In genomic region chr1:39374231-39374809, GRCm38 (mm10) we compare ENCODE assay signal across 29 mouse cellular contexts. TPM values are rescaled to one million over a fixed set of nuclear protein-coding genes. Genes with fewer than 3 reads are reported as not detected.
A peak's percentile ranks its signal among the peaks of the same experiment; 100 is the strongest.
DNase-seq lines count a peak whose midpoint lies in the region; ATAC-seq and TF ChIP-seq lines count a peak whose summit lies in the region.
"Had no signal": no experiment of that assay in that cellular context is flagged by ENCODE, and none has a peak within 500 bp of the region (broad histone marks: within the 10 kb centered on the region; RNA-seq: fewer than 3 reads in every experiment).

No protein-coding gene starts in this region.

- no peak for TF ChIP-seq EP300 in stomach, postnatal 0 days (optimal IDR thresholded peaks at IDR 0.05)

- ATAC-seq in heart, embryonic 11.5 days (replicated peaks; ENCODE audit: insufficient number of reproducible peaks, low FRiP score, low TSS enrichment): peak; percentile 64; the same call in 1 of the 2 replicates
- no peak for ATAC-seq in liver, embryonic 16.5 days (ENCODE audit: low read depth)
- ATAC-seq in liver, embryonic 11.5 days (replicated peaks; ENCODE audit: low FRiP score): no peak
- ATAC-seq in stomach, postnatal 0 days (ENCODE audit: low FRiP score, low TSS enrichment): peak; percentile 41; the same call in 1 of the 2 replicates
- ATAC-seq: inflammation-experienced regulatory T-cells, adult 6 months; midbrain, embryonic 16.5 days had no signal

- intact Hi-C loops in heart, postnatal 36 days (cut with DNase I): no loop called here
- intact Hi-C loops in left cerebral cortex, postnatal 36 days (cut with DNase I): no loop called here

- no peak overlapping the region for H3K4me3 ChIP-seq in heart, embryonic 11.5 days (ENCODE audit: low read depth, low read length)
- H3K4me3 ChIP-seq in liver, embryonic 16.5 days (ENCODE audit: low read depth, low read length): no peak overlapping the region
- H3K4me3 ChIP-seq in liver, embryonic 11.5 days (ENCODE audit: low read depth, low read length): no peak overlapping the region
- H3K4me3 ChIP-seq in stomach, postnatal 0 days (ENCODE audit: low read depth, low read length): no peak overlapping the region
- H3K4me3 ChIP-seq: embryonic facial prominence, embryonic 12.5 days; forebrain, embryonic 10.5 days; gastrocnemius, adult 2 months; heart, embryonic 12.5 days; hindbrain, embryonic 15.5 days; lung, embryonic 15.5 days; midbrain, embryonic 10.5 days had no signal

- no peak overlapping the region for H3K9ac ChIP-seq in heart, embryonic 11.5 days (ENCODE audit: low read depth, low read length)
- no peak overlapping the region for H3K9ac ChIP-seq in liver, embryonic 16.5 days (ENCODE audit: low read depth, low read length)
- H3K9ac ChIP-seq in liver, embryonic 11.5 days (ENCODE audit: low read depth, low read length): no peak overlapping the region
- H3K9ac ChIP-seq in stomach, postnatal 0 days (ENCODE audit: low read length): no peak overlapping the region
- H3K9ac ChIP-seq: embryonic facial prominence, embryonic 12.5 days; heart, embryonic 12.5 days; hindbrain, embryonic 15.5 days; liver, embryonic 14.5 days; lung, embryonic 15.5 days had no signal

- no peak overlapping the region for H3K4me2 ChIP-seq in heart, embryonic 11.5 days
- no peak overlapping the region for H3K4me2 ChIP-seq in liver, embryonic 16.5 days (ENCODE audit: low read depth, low read length)
- H3K4me2 ChIP-seq in liver, embryonic 11.5 days: no peak overlapping the region
- H3K4me2 ChIP-seq in stomach, postnatal 0 days (replicated peaks; ENCODE audit: low read depth): no peak overlapping the region
- H3K4me2 ChIP-seq: embryonic facial prominence, embryonic 12.5 days; heart, embryonic 12.5 days; hindbrain, embryonic 15.5 days; lung, embryonic 15.5 days had no signal

- H3K27ac ChIP-seq in heart, embryonic 11.5 days (ENCODE audit: low read depth, low read length): no peak overlapping the region
- 0 out of 2 replicates have a peak overlapping the region, but pooled peaks have one; percentile 26 for H3K27ac ChIP-seq in liver, embryonic 16.5 days (ENCODE audit: low read length)
- H3K27ac ChIP-seq in liver, embryonic 11.5 days (ENCODE audit: low read depth, low read length): no peak overlapping the region
- no peak overlapping the region for H3K27ac ChIP-seq in stomach, postnatal 0 days (replicated peaks)
- H3K27ac ChIP-seq: embryonic facial prominence, embryonic 12.5 days; forebrain, embryonic 10.5 days; gastrocnemius, adult 2 months; hindbrain, embryonic 15.5 days; kidney, postnatal 0 days; liver, embryonic 14.5 days; lung, embryonic 15.5 days; midbrain, embryonic 10.5 days had no signal

- no peaks in the 10 kb centered on the region for H3K27me3 ChIP-seq in heart, embryonic 11.5 days (ENCODE audit: control insufficient read depth, insufficient read depth, low read length)
- H3K27me3 ChIP-seq in liver, embryonic 16.5 days (ENCODE audit: control insufficient read depth, insufficient read depth, low read depth, low read length): no peaks in the 10 kb centered on the region
- no peaks in the 10 kb centered on the region for H3K27me3 ChIP-seq in liver, embryonic 11.5 days (replicated peaks; ENCODE audit: control insufficient read depth, insufficient read depth, low read length)
- H3K27me3 ChIP-seq in stomach, postnatal 0 days (ENCODE audit: control insufficient read depth, insufficient read depth, low read length): no peaks in the 10 kb centered on the region
- H3K27me3 ChIP-seq: embryonic facial prominence, embryonic 12.5 days; heart, embryonic 12.5 days; hindbrain, embryonic 15.5 days; lung, embryonic 15.5 days had no signal

- peaks cover 3% of the 10 kb centered on the region for H3K4me1 ChIP-seq in heart, embryonic 11.5 days (ENCODE audit: control insufficient read depth, insufficient read depth, low read length)
- H3K4me1 ChIP-seq in liver, embryonic 16.5 days (ENCODE audit: control insufficient read depth, low read depth, low read length): peaks cover 13% of the 10 kb centered on the region
- H3K4me1 ChIP-seq in liver, embryonic 11.5 days (replicated peaks; ENCODE audit: control insufficient read depth, insufficient read depth, low read length): peaks cover 14% of the 10 kb centered on the region
- peaks cover 3% of the 10 kb centered on the region; the same call in 1 of the 2 replicates for H3K4me1 ChIP-seq in stomach, postnatal 0 days (replicated peaks; ENCODE audit: control insufficient read depth, insufficient read depth)

- 84% methylated on average over 5 of the region's 5 CpGs for WGBS in heart, embryonic 11.5 days (ENCODE audit: insufficient replicate concordance)
- 70% methylated on average over 5 of the region's 5 CpGs for WGBS in liver, embryonic 16.5 days (ENCODE audit: insufficient replicate concordance)
- WGBS in liver, embryonic 11.5 days: 81% methylated on average over 5 of the region's 5 CpGs
- WGBS in stomach, postnatal 0 days: 76% methylated on average over 5 of the region's 5 CpGs

- no peaks in the 10 kb centered on the region for H3K9me3 ChIP-seq in heart, embryonic 11.5 days (replicated peaks; ENCODE audit: control insufficient read depth, low read length)
- no peaks in the 10 kb centered on the region for H3K9me3 ChIP-seq in liver, embryonic 16.5 days (replicated peaks; ENCODE audit: control insufficient read depth, low read length)
- no peaks in the 10 kb centered on the region for H3K9me3 ChIP-seq in liver, embryonic 11.5 days (ENCODE audit: control insufficient read depth, low read length)
- no peaks in the 10 kb centered on the region for H3K9me3 ChIP-seq in stomach, postnatal 0 days (ENCODE audit: control insufficient read depth, low read length)
- H3K9me3 ChIP-seq: embryonic facial prominence, embryonic 12.5 days; forebrain, embryonic 10.5 days; heart, embryonic 12.5 days; hindbrain, embryonic 15.5 days; lung, embryonic 15.5 days; midbrain, embryonic 10.5 days had no signal

- H3K36me3 ChIP-seq in heart, embryonic 11.5 days (ENCODE audit: control insufficient read depth, insufficient read depth, low read length): peaks cover 19% of the 10 kb centered on the region
- H3K36me3 ChIP-seq in liver, embryonic 16.5 days (ENCODE audit: control insufficient read depth, insufficient read depth): peaks cover 42% of the 10 kb centered on the region
- H3K36me3 ChIP-seq in liver, embryonic 11.5 days (ENCODE audit: control insufficient read depth, insufficient read depth, low read length): peaks cover 30% of the 10 kb centered on the region
- H3K36me3 ChIP-seq in stomach, postnatal 0 days (ENCODE audit: control insufficient read depth, insufficient read depth, low read length): peaks cover 11% of the 10 kb centered on the region

- no peak for TF ChIP-seq CTCF in stomach, postnatal 0 days (IDR thresholded peaks at IDR 0.05; ENCODE audit: low read depth)

- DNase-seq in heart, postnatal 36 days: no peak
- DNase-seq in liver, embryonic 11.5 days (ENCODE audit: low spot score): no peak
- peak; percentile 29 for DNase-seq in ZHBTc4 (ENCODE audit: low read depth, low spot score)
- peak; percentile 8 for DNase-seq in stomach, postnatal 0 days (ENCODE audit: low spot score)
- no peak for DNase-seq in left cerebral cortex, postnatal 36 days (ENCODE audit: low spot score in 2 of 2)
- DNase-seq: adrenal gland, postnatal 10 days; B cell, adult 2 months; cerebellum, adult 8-10 months; cerebellum, postnatal 25 days; gastrocnemius, adult 2 months; gastrocnemius, postnatal 36 days; heart, adult 18-20 months; kidney, adult 2 months; kidney, postnatal 4 days; retina, postnatal 1 day; right cerebral cortex, postnatal 14 days; thymus, postnatal 14 days had no signal

RNA-seq across cellular contexts. Expression of gene Rpl31, which starts 6.7 kb away (rescaled TPM):
- 408 and 438 TPM in 2 replicates for polyA plus RNA-seq in heart, embryonic 11.5 days (2014; fragmentation: Nextera tagmentation; extraction: Ambion mirVana)
- total RNA-seq in heart, postnatal 36 days (2021): 100 to 1,000 TPM; 517 to 581 TPM
- 252 and 283 TPM in 2 replicates for polyA plus RNA-seq in liver, embryonic 16.5 days (2015; fragmentation: Nextera tagmentation; extraction: Ambion mirVana)
- polyA plus RNA-seq in liver, embryonic 11.5 days (2014; fragmentation: Nextera tagmentation; extraction: Ambion mirVana): 694 and 768 TPM in 2 replicates
- 479 and 554 TPM in 2 replicates for polyA plus RNA-seq in stomach, postnatal 0 days (2015; fragmentation: Nextera tagmentation; extraction: Ambion mirVana)
- total RNA-seq in left cerebral cortex, postnatal 36 days (2021): 100 to 1,000 TPM; 480 to 482 TPM

Comparison
In these comparisons a context has a peak if more than half of its experiments do, and no peak if none do; other contexts are left out.
1. ATAC-seq: peak in heart, embryonic 11.5 days (single experiment) and stomach, postnatal 0 days (single experiment); none in liver, embryonic 16.5 days (single experiment) and liver, embryonic 11.5 days (single experiment).
2. DNase-seq: peak in ZHBTc4 (single experiment) and stomach, postnatal 0 days (single experiment); none in heart, postnatal 36 days (0 of 2), liver, embryonic 11.5 days (single experiment) and left cerebral cortex, postnatal 36 days (0 of 2).